Mouse (Mus musculus): ENCODE measurements around the gene Exosc5.

Exosc5 gene

GRCm38 (mm10) chr7:25706578-25707170 lies 47.7 kb downstream of the Exosc5 start:
- DNase-seq (ENCODE audit: inconsistent ontology term): no peak

GRCm38 (mm10) chr7:25707581-25708292 lies 48.8 kb downstream of the Exosc5 start:
- DNase-seq (ENCODE audit: inconsistent ontology term): peak; percentile 60

- DNase-seq (ENCODE audit: inconsistent ontology term): peak; percentile 76
Observed at GRCm38 (mm10) chr7:25709961-25710360, 51.0 kb downstream of the Exosc5 start.

- DNase-seq (ENCODE audit: inconsistent ontology term): peak; percentile 76
Observed at GRCm38 (mm10) chr7:25710519-25711130, 51.7 kb downstream of the Exosc5 start.

GRCm38 (mm10) chr7:25711165-25711564 lies 52.2 kb downstream of the Exosc5 start:
- no peak for DNase-seq (ENCODE audit: inconsistent ontology term)

- DNase-seq (ENCODE audit: inconsistent ontology term): peak; percentile 99
Observed at GRCm38 (mm10) chr7:25711731-25712197, 52.8 kb downstream of the Exosc5 start.

- DNase-seq (ENCODE audit: inconsistent ontology term): no peak
Observed at GRCm38 (mm10) chr7:25712801-25713200, 53.8 kb downstream of the Exosc5 start.

- no peak for DNase-seq (ENCODE audit: inconsistent ontology term)
Observed at GRCm38 (mm10) chr7:25714581-25714980, 55.6 kb downstream of the Exosc5 start.

GRCm38 (mm10) chr7:25715731-25716271 lies 56.8 kb downstream of the Exosc5 start:
- no peak for DNase-seq (ENCODE audit: inconsistent ontology term)

- no peak for DNase-seq (ENCODE audit: inconsistent ontology term)
Observed at GRCm38 (mm10) chr7:25717478-25717877, 58.5 kb downstream of the Exosc5 start.

GRCm38 (mm10) chr7:25718788-25719417 lies 59.9 kb downstream of the Exosc5 start, which contains the start of gene Ccdc97:
Gene Ccdc97 (minus strand): TSS chr7:25719088.
- DNase-seq (ENCODE audit: inconsistent ontology term): peak; percentile 92

- DNase-seq (ENCODE audit: inconsistent ontology term): peak; percentile 51
Observed at GRCm38 (mm10) chr7:25719761-25720610, 61.0 kb downstream of the Exosc5 start.

- no peak for DNase-seq (ENCODE audit: inconsistent ontology term)
Observed at GRCm38 (mm10) chr7:25720760-25721159, 61.8 kb downstream of the Exosc5 start.

All from Muller cell, postnatal 12 days (primary cell).